Mouse (Mus musculus): ENCODE data around the gene Zkscan8. TPM values are rescaled to one million over a fixed set of nuclear protein-coding genes. Genes with fewer than 3 reads are reported as not detected.
A peak's percentile ranks its signal among the peaks of the same experiment; 100 is the strongest.
"Not testable (repeated sequence)": the region's sequence is repeated elsewhere in the genome, so short reads cannot be mapped to it uniquely, and the experiment has no call there.

Gene Zkscan8
- polyA plus RNA-seq, 1 experiment from 2014 or later = 2.4 TPM

GRCm38 (mm10) chr13:21478759-21479670 is 51.9 kb downstream of the Zkscan8 start, which contains the start of the genes Zkscan4 and Gm10065:
TSS of gene Zkscan4 (plus strand) at chr13:21478907.
TSS of gene Gm10065 (minus strand) at chr13:21479441.
- peak; percentile 53 for TF ChIP-seq CTCF (IDR thresholded peaks at IDR 0.05; ENCODE audit: low read depth)
- H3K9ac ChIP-seq (ENCODE audit: low read length) = peak within 1 kb of the TSS; percentile 59
- peak; percentile 78 for DNase-seq (ENCODE audit: low spot score)
- H3K27me3 ChIP-seq (ENCODE audit: control insufficient read depth, insufficient read depth, low read length); H3K4me1 ChIP-seq (replicated peaks; ENCODE audit: control insufficient read depth, insufficient read depth); H3K9me3 ChIP-seq (ENCODE audit: control insufficient read depth, low read length); H3K36me3 ChIP-seq (ENCODE audit: control insufficient read depth, insufficient read depth, low read length): not testable (repeated sequence)
- H3K27ac ChIP-seq (replicated peaks) = peak within 1 kb of the TSS; percentile 80
- peak; percentile 89 for ATAC-seq (ENCODE audit: low FRiP score, low TSS enrichment)
- H3K4me2 ChIP-seq (replicated peaks; ENCODE audit: low read depth) = peak within 1 kb of the TSS; percentile 58
- 2% methylated on average over 27 of the region's 31 CpGs for WGBS
- peak within 1 kb of the TSS; percentile 51 for H3K4me3 ChIP-seq (ENCODE audit: low read depth, low read length)

- ATAC-seq (ENCODE audit: low FRiP score, low TSS enrichment) = no peak
- 40% methylated on average over 4 of the region's 4 CpGs for WGBS
- TF ChIP-seq CTCF (IDR thresholded peaks at IDR 0.05; ENCODE audit: low read depth) (no peak), EP300 (optimal IDR thresholded peaks at IDR 0.05) (no peak)
- no peak for DNase-seq (ENCODE audit: low spot score)
- no peak overlapping the region for H3K4me3 ChIP-seq (ENCODE audit: low read depth, low read length)
- H3K27ac ChIP-seq (replicated peaks) = no peak overlapping the region
- H3K9ac ChIP-seq (ENCODE audit: low read length) = no peak overlapping the region
- H3K4me2 ChIP-seq (replicated peaks; ENCODE audit: low read depth) = no peak overlapping the region
- no peaks in the 10 kb centered on the region for H3K36me3 ChIP-seq (ENCODE audit: control insufficient read depth, insufficient read depth, low read length)
- H3K9me3 ChIP-seq (ENCODE audit: control insufficient read depth, low read length) = no peaks in the 10 kb centered on the region
- no peaks in the 10 kb centered on the region for H3K27me3 ChIP-seq (ENCODE audit: control insufficient read depth, insufficient read depth, low read length)
- H3K4me1 ChIP-seq (replicated peaks; ENCODE audit: control insufficient read depth, insufficient read depth) = no peaks in the 10 kb centered on the region
Measured at GRCm38 (mm10) chr13:21472427-21472826, 58.5 kb downstream of the Zkscan8 start.

- WGBS = 40% methylated on average over 9 of the region's 9 CpGs
- H3K4me2 ChIP-seq (replicated peaks; ENCODE audit: low read depth) = no peak overlapping the region
- no peaks in the 10 kb centered on the region for H3K9me3 ChIP-seq (ENCODE audit: control insufficient read depth, low read length)
- H3K4me1 ChIP-seq (replicated peaks; ENCODE audit: control insufficient read depth, insufficient read depth) = no peaks in the 10 kb centered on the region
- DNase-seq (ENCODE audit: low spot score) = no peak
- H3K27me3 ChIP-seq (ENCODE audit: control insufficient read depth, insufficient read depth, low read length) = no peaks in the 10 kb centered on the region
- no peak overlapping the region for H3K4me3 ChIP-seq (ENCODE audit: low read depth, low read length)
- no peak for TF ChIP-seq EP300 (optimal IDR thresholded peaks at IDR 0.05)
- TF ChIP-seq CTCF (IDR thresholded peaks at IDR 0.05; ENCODE audit: low read depth) = no peak
- no peak overlapping the region for H3K27ac ChIP-seq (replicated peaks)
- no peak overlapping the region for H3K9ac ChIP-seq (ENCODE audit: low read length)
- no peak for ATAC-seq (ENCODE audit: low FRiP score, low TSS enrichment)
- H3K36me3 ChIP-seq (ENCODE audit: control insufficient read depth, insufficient read depth, low read length) = no peaks in the 10 kb centered on the region
Measured at GRCm38 (mm10) chr13:21469097-21469496, 61.8 kb downstream of the Zkscan8 start.

GRCm38 (mm10) chr13:21468061-21469019 is 62.6 kb downstream of the Zkscan8 start, which contains the start of gene Nkapl:
TSS of gene Nkapl (minus strand) at chr13:21468509.
- ATAC-seq (ENCODE audit: low FRiP score, low TSS enrichment) = peak; percentile 98
- Histone ChIP-seq H3K9ac (ENCODE audit: low read length) (peak within 1 kb of the TSS; percentile 68), H3K4me2 (replicated peaks; ENCODE audit: low read depth) (peak within 1 kb of the TSS; percentile 94), H3K9me3 (ENCODE audit: control insufficient read depth, low read length) (no peaks in the 10 kb centered on the region), H3K27ac (replicated peaks) (peak within 1 kb of the TSS; percentile 49; the same call in 1 of the 2 replicates), H3K4me1 (replicated peaks; ENCODE audit: control insufficient read depth, insufficient read depth) (no peaks in the 10 kb centered on the region), H3K36me3 (ENCODE audit: control insufficient read depth, insufficient read depth, low read length) (no peaks in the 10 kb centered on the region), H3K27me3 (ENCODE audit: control insufficient read depth, insufficient read depth, low read length) (no peaks in the 10 kb centered on the region), H3K4me3 (ENCODE audit: low read depth, low read length) (peak within 1 kb of the TSS; percentile 66)
- TF ChIP-seq EP300 (optimal IDR thresholded peaks at IDR 0.05) = no peak
- TF ChIP-seq CTCF (IDR thresholded peaks at IDR 0.05; ENCODE audit: low read depth) = no peak
- DNase-seq (ENCODE audit: low spot score) = peak; percentile 91
- WGBS = 2% methylated on average over 54 of the region's 54 CpGs

GRCm38 (mm10) chr13:21467336-21467735 is 63.6 kb downstream of the Zkscan8 start:
- 88% methylated on average over 10 of the region's 10 CpGs for WGBS
- Histone ChIP-seq H3K27me3 (ENCODE audit: control insufficient read depth, insufficient read depth, low read length) (no peaks in the 10 kb centered on the region), H3K4me1 (replicated peaks; ENCODE audit: control insufficient read depth, insufficient read depth) (no peaks in the 10 kb centered on the region), H3K36me3 (ENCODE audit: control insufficient read depth, insufficient read depth, low read length) (no peaks in the 10 kb centered on the region), H3K4me3 (ENCODE audit: low read depth, low read length) (no peak overlapping the region), H3K9me3 (ENCODE audit: control insufficient read depth, low read length) (no peaks in the 10 kb centered on the region), H3K27ac (replicated peaks) (no peak overlapping the region), H3K4me2 (replicated peaks; ENCODE audit: low read depth) (no peak overlapping the region), H3K9ac (ENCODE audit: low read length) (no peak overlapping the region)
- DNase-seq (ENCODE audit: low spot score) = no peak
- TF ChIP-seq EP300 (optimal IDR thresholded peaks at IDR 0.05) = no peak
- TF ChIP-seq CTCF (IDR thresholded peaks at IDR 0.05; ENCODE audit: low read depth) = no peak
- no peak for ATAC-seq (ENCODE audit: low FRiP score, low TSS enrichment)

Other genes with a start within 250 kb of the Zkscan8 start
- gene Gpx5, start 238.4 kb downstream of the Zkscan8 start, polyA plus RNA-seq (2015; fragmentation: Nextera tagmentation; extraction: Ambion mirVana) = 0.06 TPM in 1 of 2 replicates, not detected in the other
- gene Gpx6, start 219.0 kb downstream of the Zkscan8 start, polyA plus RNA-seq (2015; fragmentation: Nextera tagmentation; extraction: Ambion mirVana) = 0.07 TPM in 1 of 2 replicates, not detected in the other
- not detected in 2 replicates for gene Olfr1367, start 184.2 kb downstream of the Zkscan8 start, polyA plus RNA-seq (2015; fragmentation: Nextera tagmentation; extraction: Ambion mirVana)
- gene Zscan12, start 168.3 kb downstream of the Zkscan8 start, polyA plus RNA-seq (2015; fragmentation: Nextera tagmentation; extraction: Ambion mirVana) = 4.3 and 4.6 TPM in 2 replicates
- 32.9 and 36.4 TPM in 2 replicates for gene Zkscan3, start 128.4 kb downstream of the Zkscan8 start, polyA plus RNA-seq (2015; fragmentation: Nextera tagmentation; extraction: Ambion mirVana)
- gene Pgbd1, start 90.1 kb downstream of the Zkscan8 start, polyA plus RNA-seq (2015; fragmentation: Nextera tagmentation; extraction: Ambion mirVana) = 0.75 and 0.90 TPM in 2 replicates
- gene Zscan26, start 77.4 kb downstream of the Zkscan8 start, polyA plus RNA-seq (2015; fragmentation: Nextera tagmentation; extraction: Ambion mirVana) = 16.5 and 17.3 TPM in 2 replicates
- gene Nkapl, start 62.6 kb downstream of the Zkscan8 start, polyA plus RNA-seq (2015; fragmentation: Nextera tagmentation; extraction: Ambion mirVana) = 2.4 and 2.7 TPM in 2 replicates
- 1.7 and 2.4 TPM in 2 replicates for gene Zkscan4, start 52.2 kb downstream of the Zkscan8 start, polyA plus RNA-seq (2015; fragmentation: Nextera tagmentation; extraction: Ambion mirVana)
- gene Gm10065, start 51.7 kb downstream of the Zkscan8 start, polyA plus RNA-seq (2015; fragmentation: Nextera tagmentation; extraction: Ambion mirVana) = not detected in 2 replicates
- 0.28 and 0.33 TPM in 2 replicates for gene AK157302, start 35.9 kb downstream of the Zkscan8 start, polyA plus RNA-seq (2015; fragmentation: Nextera tagmentation; extraction: Ambion mirVana)
- 12.3 and 12.9 TPM in 2 replicates for gene Gm11273, start 29.7 kb downstream of the Zkscan8 start, polyA plus RNA-seq (2015; fragmentation: Nextera tagmentation; extraction: Ambion mirVana)
- gene Olfr1366, start 11.7 kb upstream of the Zkscan8 start, polyA plus RNA-seq (2015; fragmentation: Nextera tagmentation; extraction: Ambion mirVana) = 0.07 TPM in 2 replicates
- 0.04 TPM in 1 of 2 replicates, not detected in the other for gene Olfr1535, start 28.8 kb upstream of the Zkscan8 start, polyA plus RNA-seq (2015; fragmentation: Nextera tagmentation; extraction: Ambion mirVana)
- not detected in 2 replicates for gene Olfr1364, start 50.6 kb upstream of the Zkscan8 start, polyA plus RNA-seq (2015; fragmentation: Nextera tagmentation; extraction: Ambion mirVana)
- gene Olfr1362, start 82.9 kb upstream of the Zkscan8 start, polyA plus RNA-seq (2015; fragmentation: Nextera tagmentation; extraction: Ambion mirVana) = not detected in 2 replicates
- not detected in 2 replicates for gene Olfr11, start 111.4 kb upstream of the Zkscan8 start, polyA plus RNA-seq (2015; fragmentation: Nextera tagmentation; extraction: Ambion mirVana)
- not detected in 2 replicates for gene Olfr1361, start 132.3 kb upstream of the Zkscan8 start, polyA plus RNA-seq (2015; fragmentation: Nextera tagmentation; extraction: Ambion mirVana)
- not detected in 2 replicates for gene Olfr1360, start 146.3 kb upstream of the Zkscan8 start, polyA plus RNA-seq (2015; fragmentation: Nextera tagmentation; extraction: Ambion mirVana)
- not detected in 2 replicates for gene Olfr1359, start 167.0 kb upstream of the Zkscan8 start, polyA plus RNA-seq (2015; fragmentation: Nextera tagmentation; extraction: Ambion mirVana)
- 0.85 and 1.5 TPM in 2 replicates for gene Hist1h2bl, start 185.0 kb upstream of the Zkscan8 start, polyA plus RNA-seq (2015; fragmentation: Nextera tagmentation; extraction: Ambion mirVana)
- 8.8 and 14.4 TPM in 2 replicates for gene Hist1h2ai, start 185.3 kb upstream of the Zkscan8 start, polyA plus RNA-seq (2015; fragmentation: Nextera tagmentation; extraction: Ambion mirVana)
- gene Hist1h3h, start 186.5 kb upstream of the Zkscan8 start, polyA plus RNA-seq (2015; fragmentation: Nextera tagmentation; extraction: Ambion mirVana) = 1.1 and 4.1 TPM in 2 replicates
- 0.56 and 1.0 TPM in 2 replicates for gene Hist1h2bm, start 190.9 kb upstream of the Zkscan8 start, polyA plus RNA-seq (2015; fragmentation: Nextera tagmentation; extraction: Ambion mirVana)
- gene Hist1h4j, start 203.9 kb upstream of the Zkscan8 start, polyA plus RNA-seq (2015; fragmentation: Nextera tagmentation; extraction: Ambion mirVana) = 0.18 and 0.92 TPM in 2 replicates
- gene Hist1h4k, start 219.4 kb upstream of the Zkscan8 start, polyA plus RNA-seq (2015; fragmentation: Nextera tagmentation; extraction: Ambion mirVana) = 0.81 and 1.1 TPM in 2 replicates
- gene Hist1h2ak, start 222.7 kb upstream of the Zkscan8 start, polyA plus RNA-seq (2015; fragmentation: Nextera tagmentation; extraction: Ambion mirVana) = 7.3 and 19.3 TPM in 2 replicates
- 0.73 and 2.2 TPM in 2 replicates for gene Hist1h2bn, start 223.0 kb upstream of the Zkscan8 start, polyA plus RNA-seq (2015; fragmentation: Nextera tagmentation; extraction: Ambion mirVana)
- 4.3 and 10.5 TPM in 2 replicates for gene Hist1h1b, start 249.5 kb upstream of the Zkscan8 start, polyA plus RNA-seq (2015; fragmentation: Nextera tagmentation; extraction: Ambion mirVana)

Data from stomach, postnatal 0 days (tissue).